Mouse (Mus musculus) cerebellum, adult 11 months (tissue): ENCODE data around the gene Filip1l.

Experiments used
- DNase-seq: peaks from one replicate; pipeline ENCODE4 v3.0.0; 2022

Gene Filip1l

GRCm38 (mm10) chr16:57437523-57438287, 84.8 kb downstream of the Filip1l start:
- DNase-seq: no peak

GRCm38 (mm10) chr16:57438288-57438685, 85.4 kb downstream of the Filip1l start:
- DNase-seq: no peak

- no peak for DNase-seq
These were observed 86.3 kb downstream of the Filip1l start for GRCm38 (mm10) chr16:57439206-57439605.

GRCm38 (mm10) chr16:57440706-57441437, 88.0 kb downstream of the Filip1l start:
- no peak for DNase-seq

- DNase-seq: no peak
These were observed 92.5 kb downstream of the Filip1l start for GRCm38 (mm10) chr16:57445096-57446094.

- DNase-seq: no peak
These were observed 100.1 kb downstream of the Filip1l start for GRCm38 (mm10) chr16:57453009-57453408.

GRCm38 (mm10) chr16:57454106-57454763, 101.3 kb downstream of the Filip1l start:
- no peak for DNase-seq

GRCm38 (mm10) chr16:57455573-57455972, 102.7 kb downstream of the Filip1l start:
- no peak for DNase-seq

- DNase-seq: no peak
These were observed 103.1 kb downstream of the Filip1l start for GRCm38 (mm10) chr16:57456003-57456402.

GRCm38 (mm10) chr16:57465386-57465913, 112.6 kb downstream of the Filip1l start:
- DNase-seq: no peak

GRCm38 (mm10) chr16:57469301-57469700, 116.4 kb downstream of the Filip1l start:
- no peak for DNase-seq

- no peak for DNase-seq
These were observed 117.0 kb downstream of the Filip1l start for GRCm38 (mm10) chr16:57469869-57470268.

GRCm38 (mm10) chr16:57470286-57470830, 117.5 kb downstream of the Filip1l start:
- DNase-seq: no peak

GRCm38 (mm10) chr16:57471071-57471470, 118.2 kb downstream of the Filip1l start:
- no peak for DNase-seq

GRCm38 (mm10) chr16:57473415-57474085, 120.7 kb downstream of the Filip1l start:
- DNase-seq: no peak

- no peak for DNase-seq
These were observed 125.6 kb downstream of the Filip1l start for GRCm38 (mm10) chr16:57478451-57478850.

GRCm38 (mm10) chr16:57479776-57480175, 126.9 kb downstream of the Filip1l start:
- DNase-seq: no peak

- DNase-seq: no peak
These were observed 129.4 kb downstream of the Filip1l start for GRCm38 (mm10) chr16:57482264-57482663.

- DNase-seq: no peak
These were observed 130.0 kb downstream of the Filip1l start for GRCm38 (mm10) chr16:57482911-57483310.

- DNase-seq: no peak
These were observed 130.6 kb downstream of the Filip1l start for GRCm38 (mm10) chr16:57483503-57483902.
